Mouse (Mus musculus) midbrain, embryonic 13.5 days (tissue): ENCODE measurements at regions not wholly inside any gene's neighbourhood (a gene's known extent, or its start where the extent isn't known, plus 50 kb on each side); places are given as distances from the start of the nearest gene placed in this dataset.
A peak's percentile ranks its signal among the peaks of the same experiment; 100 is the strongest.

ENCODE experiments used
- ATAC-seq: fragments of 200-750 bp; cut with Nextera tagmentation; 2 replicates; pipeline ENCODE4 v1.8.0; 2017; ENCODE audit warnings: mild to moderate bottlenecking, moderate TSS enrichment, moderate library complexity
- H3K27ac ChIP-seq: fragments of 300-500 bp; sonication (generic); 2 replicates; pipeline ENCODE4 v1.5.1; 2015; ENCODE audit warnings: inconsistent platforms, mild to moderate bottlenecking, moderate library complexity
- H3K27me3 ChIP-seq: fragments of 300-500 bp; sonication (generic); 2 replicates; pipeline ENCODE4 v1.6.1; 2015; ENCODE audit warnings: mild to moderate bottlenecking, inconsistent platforms
- H3K36me3 ChIP-seq: fragments of 300-500 bp; sonication (generic); 2 replicates; pipeline ENCODE4 v1.6.1; 2015; ENCODE audit warnings: mild to moderate bottlenecking, inconsistent platforms
- H3K4me1 ChIP-seq: fragments of 300-500 bp; sonication (generic); replicated peaks from 2 replicates; pipeline ENCODE4 v1.6.1; 2015; ENCODE audit warnings: inconsistent platforms
- H3K4me2 ChIP-seq: fragments of 300-500 bp; sonication (generic); replicated peaks from 2 replicates; pipeline ENCODE4 v1.6.1; 2015; ENCODE audit warnings: moderate library complexity, mild to moderate bottlenecking, inconsistent platforms
- H3K4me3 ChIP-seq: fragments of 300-500 bp; sonication (generic); replicated peaks from 2 replicates; pipeline ENCODE4 v1.5.1; 2015; ENCODE audit warnings: mild to moderate bottlenecking, inconsistent platforms
- H3K9ac ChIP-seq: fragments of 300-500 bp; sonication (generic); replicated peaks from 2 replicates; pipeline ENCODE4 v1.6.1; 2015; ENCODE audit warnings: mild to moderate bottlenecking, inconsistent platforms
- H3K9me3 ChIP-seq: fragments of 300-500 bp; sonication (generic); 2 replicates; pipeline ENCODE4 v1.6.1; 2016; ENCODE audit warnings: mild to moderate bottlenecking, inconsistent platforms
- WGBS: fragments of 180-500 bp; shearing (Covaris S2); methylation state at CpG from one replicate; pipeline ENCODE4 v1.1.7; 2015; 5-methylcytosine and 5-hydroxymethylcytosine counted together

DNA sequence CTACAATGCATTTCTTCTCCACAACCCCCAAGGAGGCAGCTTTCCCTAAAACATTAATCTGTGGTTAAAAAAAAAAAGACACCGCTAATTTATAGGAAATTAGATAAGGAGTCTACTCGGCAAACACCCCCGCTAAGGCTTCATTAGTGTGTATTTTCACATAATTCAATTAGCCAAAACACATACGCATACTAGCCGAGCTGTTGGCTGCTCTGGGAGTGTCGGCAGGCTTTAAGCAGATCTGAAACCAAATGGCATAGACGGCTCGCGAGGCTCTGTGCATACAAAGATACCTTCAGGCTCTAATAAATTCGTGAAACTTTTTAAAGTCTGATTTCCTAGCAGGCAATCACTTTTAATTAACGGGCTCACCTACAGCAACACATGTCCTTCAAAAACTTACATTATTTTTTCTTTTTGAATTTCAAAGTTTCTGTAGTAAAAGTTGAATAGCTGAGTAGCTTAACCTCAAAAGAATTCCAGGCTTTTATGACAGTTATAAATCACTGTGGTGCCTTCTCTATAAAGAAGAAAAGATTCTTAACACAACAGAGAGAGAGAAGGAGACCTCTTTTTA, 68.0 kb upstream of the Smyd2 start:
- Histone ChIP-seq H3K27me3 (0 out of 2 replicates have a peak, but pooled peaks cover 2% of the 10 kb centered on the region), H3K9ac (no peak overlapping the region), H3K27ac (no peak overlapping the region), H3K36me3 (no peaks in the 10 kb centered on the region), H3K4me1 (0 out of 2 replicates have a peak, but pooled peaks cover 4% of the 10 kb centered on the region), H3K4me2 (no peak overlapping the region), H3K4me3 (no peak overlapping the region), H3K9me3 (no peaks in the 10 kb centered on the region)
- WGBS = 35% methylated on average over 11 of the region's 11 CpGs
- ATAC-seq = no peak

DNA sequence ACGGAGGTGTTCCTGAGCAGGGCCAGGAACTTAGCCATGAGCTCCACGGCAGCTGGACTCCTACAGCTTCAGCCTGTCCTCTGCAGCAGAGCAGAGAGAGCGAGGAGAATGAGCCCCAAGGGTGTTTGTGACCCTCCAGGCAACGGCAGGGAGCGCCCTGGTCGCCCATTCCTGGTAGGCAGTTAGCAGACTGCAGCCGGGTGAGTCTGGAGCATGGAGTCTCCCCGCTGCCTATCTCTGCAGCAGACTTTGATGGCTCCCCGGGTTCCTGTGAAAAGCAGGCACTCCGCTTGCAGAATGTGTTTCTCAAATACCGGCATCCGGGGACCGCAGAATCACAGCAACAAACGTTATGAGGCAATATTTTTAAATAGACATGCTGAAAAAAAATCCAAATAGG, 67.2 kb upstream of the Smyd2 start:
- Histone ChIP-seq H3K4me2 (no peak overlapping the region; the same call in 1 of the 2 replicates), H3K4me1 (0 out of 2 replicates have a peak, but pooled peaks cover 4% of the 10 kb centered on the region), H3K9ac (no peak overlapping the region), H3K27ac (no peak overlapping the region), H3K36me3 (no peaks in the 10 kb centered on the region), H3K4me3 (no peak overlapping the region), H3K9me3 (no peaks in the 10 kb centered on the region), H3K27me3 (0 out of 2 replicates have a peak, but pooled peaks cover 2% of the 10 kb centered on the region)
- WGBS = 53% methylated on average over 14 of the region's 14 CpGs
- no peak for ATAC-seq

DNA sequence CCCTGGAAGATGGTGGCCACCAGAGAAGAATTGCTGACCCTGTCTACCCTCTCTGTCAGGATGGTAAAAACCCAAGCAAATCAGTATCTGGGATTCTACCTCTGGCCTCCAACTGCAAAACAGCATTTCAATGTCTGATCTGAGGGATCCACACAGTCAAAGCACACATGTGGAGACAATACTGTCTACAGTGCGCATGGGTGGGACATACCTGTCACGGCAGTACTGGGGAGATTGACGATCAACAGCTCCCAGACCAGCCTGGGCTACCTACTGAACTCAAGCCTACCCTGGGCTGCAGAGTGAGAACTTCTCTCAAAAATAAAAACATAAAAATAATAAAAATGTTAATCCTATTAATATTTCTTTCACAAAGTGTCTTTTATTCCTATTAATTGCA, 66.7 kb upstream of the Smyd2 start:
- H3K27ac ChIP-seq = no peak overlapping the region
- 0 out of 2 replicates have a peak, but pooled peaks cover 2% of the 10 kb centered on the region for H3K27me3 ChIP-seq
- no peak overlapping the region for H3K9ac ChIP-seq
- H3K36me3 ChIP-seq = no peaks in the 10 kb centered on the region
- H3K9me3 ChIP-seq = no peaks in the 10 kb centered on the region
- H3K4me1 ChIP-seq = 0 out of 2 replicates have a peak, but pooled peaks cover 4% of the 10 kb centered on the region
- H3K4me3 ChIP-seq = no peak overlapping the region
- 93% methylated on average over 3 of the region's 3 CpGs for WGBS
- no peak overlapping the region for H3K4me2 ChIP-seq
- ATAC-seq = no peak

DNA sequence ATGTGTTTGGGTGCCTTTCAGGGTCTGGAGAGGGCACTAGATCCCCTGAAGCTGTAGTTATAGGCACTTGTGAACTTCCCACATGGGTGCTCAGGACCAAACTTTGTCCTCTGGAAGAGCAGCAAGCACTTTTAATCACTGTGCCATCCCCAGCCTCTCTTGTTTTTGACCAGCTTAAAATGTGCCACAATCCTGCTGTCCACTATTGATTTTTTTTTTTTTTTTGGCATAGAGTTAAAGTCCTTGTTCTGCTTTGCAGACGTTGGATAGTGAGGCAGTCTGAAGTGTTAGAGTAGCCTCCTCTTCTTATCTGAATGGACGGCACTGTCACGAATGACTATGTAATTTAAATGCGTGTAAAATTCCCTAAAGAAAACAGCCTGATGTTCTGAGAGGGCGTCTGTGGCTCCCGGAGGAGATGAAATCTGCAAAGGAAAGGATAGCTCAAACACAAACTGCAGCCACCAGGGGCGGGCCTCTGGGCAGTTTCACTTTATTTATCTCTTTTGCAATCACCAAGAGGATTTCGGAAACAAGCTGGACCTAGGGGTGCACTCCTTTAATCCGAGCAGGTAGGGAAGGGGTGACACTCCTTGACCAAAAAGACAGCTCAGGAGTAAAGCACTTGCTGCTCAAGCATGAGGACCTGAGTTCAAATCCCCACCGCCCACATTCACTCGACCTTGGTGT, 63.5 kb upstream of the Smyd2 start:
- no peaks in the 10 kb centered on the region for H3K27me3 ChIP-seq
- H3K4me1 ChIP-seq = 0 out of 2 replicates have a peak, but pooled peaks cover 4% of the 10 kb centered on the region
- H3K27ac ChIP-seq = no peak overlapping the region
- H3K36me3 ChIP-seq = no peaks in the 10 kb centered on the region
- no peak for ATAC-seq
- no peaks in the 10 kb centered on the region for H3K9me3 ChIP-seq
- no peak overlapping the region for H3K4me3 ChIP-seq
- no peak overlapping the region for H3K4me2 ChIP-seq
- no peak overlapping the region for H3K9ac ChIP-seq
- WGBS = 61% methylated on average over 11 of the region's 11 CpGs

DNA sequence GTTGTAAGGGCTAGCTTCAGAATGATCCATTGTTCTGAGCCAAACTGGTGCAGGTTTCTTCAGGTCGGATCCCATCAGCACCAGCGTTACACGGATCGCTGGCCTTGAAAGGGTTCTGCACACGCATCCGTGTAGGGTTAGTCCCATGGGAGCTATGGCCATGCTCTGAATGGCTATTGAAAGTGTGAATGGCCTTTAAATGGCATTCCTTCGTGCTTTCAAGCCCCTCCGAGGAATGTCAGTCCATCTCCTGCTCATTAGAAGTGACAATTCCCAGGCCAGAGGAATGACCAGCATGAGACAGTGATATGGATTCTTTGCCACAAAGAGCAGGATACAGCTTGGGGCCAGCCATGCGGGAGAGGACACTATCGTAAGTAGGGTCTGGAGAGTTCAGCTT, 56.1 kb upstream of the Smyd2 start:
- peaks cover 15% of the 10 kb centered on the region for H3K4me1 ChIP-seq
- H3K9me3 ChIP-seq = no peaks in the 10 kb centered on the region
- H3K27ac ChIP-seq = no peak overlapping the region
- H3K27me3 ChIP-seq = 0 out of 2 replicates have a peak, but pooled peaks cover 4% of the 10 kb centered on the region
- no peaks in the 10 kb centered on the region for H3K36me3 ChIP-seq
- WGBS = 44% methylated on average over 10 of the region's 10 CpGs
- no peak for ATAC-seq
- H3K9ac ChIP-seq = no peak overlapping the region
- no peak overlapping the region for H3K4me2 ChIP-seq
- H3K4me3 ChIP-seq = no peak overlapping the region

DNA sequence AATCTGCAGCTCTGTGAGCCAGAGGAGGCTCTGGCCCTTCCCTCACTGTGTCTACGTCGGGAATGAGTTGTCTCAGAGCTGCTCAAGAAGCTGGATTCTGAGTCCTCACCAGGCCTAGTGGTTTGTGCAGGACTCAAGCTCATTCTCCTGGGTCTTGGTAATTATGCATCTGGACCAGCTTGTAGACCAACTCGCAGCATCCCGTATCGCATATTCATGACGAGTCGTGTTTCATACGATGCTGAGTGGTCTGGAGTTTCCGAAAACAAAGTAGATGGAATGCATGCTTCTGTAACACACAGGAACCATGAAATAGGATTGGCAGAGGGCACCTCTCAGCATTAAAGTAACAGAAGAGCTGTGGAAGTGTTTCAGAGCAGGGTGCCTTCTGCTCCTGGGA, 53.5 kb upstream of the Smyd2 start:
- WGBS = 42% methylated on average over 9 of the region's 9 CpGs

DNA sequence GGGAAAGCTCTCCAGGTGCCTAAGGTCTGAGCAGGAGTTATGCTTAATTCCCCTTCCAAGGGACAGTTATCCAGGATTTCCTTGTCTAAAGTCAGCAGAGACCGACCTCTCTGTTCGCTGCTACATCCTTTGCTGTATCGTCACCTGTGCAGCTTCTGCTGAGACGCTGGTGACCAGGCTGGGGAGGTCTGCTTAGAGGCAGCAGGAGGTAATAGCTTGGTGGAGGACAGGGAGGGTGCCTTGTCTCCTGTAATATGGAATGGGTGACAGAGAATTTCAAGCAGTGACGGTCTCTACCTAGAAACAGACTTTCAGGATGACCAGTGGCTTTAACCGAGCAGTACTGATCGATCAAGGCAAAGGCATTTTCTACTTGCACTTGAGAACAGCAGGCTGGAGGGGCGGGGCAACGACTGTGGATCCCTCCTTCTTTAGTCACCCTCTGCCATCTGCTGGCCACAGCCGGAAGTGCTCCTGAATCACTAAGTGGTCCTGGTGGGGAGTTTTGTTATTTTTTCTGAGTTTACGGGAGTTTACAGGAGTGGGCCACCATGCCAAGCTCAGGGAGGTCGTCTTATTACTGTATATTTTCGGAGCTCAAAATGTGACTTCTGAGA, 50.7 kb upstream of the Smyd2 start:
- WGBS = 19% methylated on average over 13 of the region's 13 CpGs
- 0 out of 2 replicates have a peak, but pooled peaks cover 4% of the 10 kb centered on the region for H3K27me3 ChIP-seq
- ATAC-seq = peak; percentile 62
- H3K36me3 ChIP-seq = no peaks in the 10 kb centered on the region
- H3K9me3 ChIP-seq = no peaks in the 10 kb centered on the region
- H3K27ac ChIP-seq = no peak overlapping the region
- 0 out of 2 replicates have a peak overlapping the region, but pooled peaks have one; percentile 15 for H3K4me3 ChIP-seq
- H3K4me2 ChIP-seq = peak overlapping the region; percentile 46
- peaks cover 19% of the 10 kb centered on the region for H3K4me1 ChIP-seq
- peak overlapping the region; percentile 47; the same call in 1 of the 2 replicates for H3K9ac ChIP-seq

More for the DNA sequence above, 53.5 kb upstream of the Smyd2 start:
- Histone ChIP-seq H3K9ac (no peak overlapping the region), H3K4me1 (peaks cover 19% of the 10 kb centered on the region), H3K9me3 (no peaks in the 10 kb centered on the region), H3K4me3 (no peak overlapping the region), H3K4me2 (no peak overlapping the region), H3K27me3 (0 out of 2 replicates have a peak, but pooled peaks cover 4% of the 10 kb centered on the region), H3K27ac (no peak overlapping the region), H3K36me3 (no peaks in the 10 kb centered on the region)
- ATAC-seq = peak; percentile 62
